Mouse (Mus musculus) activated CD4-positive, CD25-positive, alpha-beta regulatory T cell, adult 4 months (primary cell): ENCODE results near the gene Arfip1. TPM values are rescaled to one million over a fixed set of nuclear protein-coding genes. Genes with fewer than 3 reads are reported as not detected.

Source experiments
- ATAC-seq: one replicate; pipeline ENCODE4 v1.8.0; 2017
- polyA plus RNA-seq, 2 experiments: library from polyadenylated mRNA; unstranded; fragments of 100-300 nt; shearing (Covaris generic); gene quantifications; one replicate each; pipeline ENCODE4 v1.2.1; 2017

Gene Arfip1
- polyA plus RNA-seq, 2 experiments from 2014 or later: 39.7 to 49.0 TPM

GRCm38 (mm10) chr3:84484891-84485290 is 97.5 kb downstream of the Arfip1 start:
- ATAC-seq: no peak

DNA sequence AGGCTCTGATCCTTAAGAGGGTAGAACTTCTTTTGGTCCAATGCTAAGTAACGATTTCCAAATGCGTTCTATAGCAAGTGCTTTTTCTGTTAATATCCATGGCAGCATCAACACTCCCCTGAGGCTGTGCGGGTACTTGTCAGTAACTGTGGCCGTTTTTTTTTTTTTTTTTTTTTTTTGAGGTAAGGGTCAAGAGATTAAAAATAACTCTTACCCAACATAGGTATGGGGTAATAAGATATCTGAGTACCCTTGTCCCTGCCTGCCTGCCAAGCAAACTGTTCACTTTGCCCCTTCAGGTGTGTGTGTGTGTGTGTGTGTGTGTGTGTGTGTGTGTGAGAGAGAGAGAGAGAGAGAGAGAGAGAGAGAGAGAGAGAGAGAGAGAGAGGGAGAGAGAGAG is 98.1 kb downstream of the Arfip1 start:
- no peak for ATAC-seq

DNA sequence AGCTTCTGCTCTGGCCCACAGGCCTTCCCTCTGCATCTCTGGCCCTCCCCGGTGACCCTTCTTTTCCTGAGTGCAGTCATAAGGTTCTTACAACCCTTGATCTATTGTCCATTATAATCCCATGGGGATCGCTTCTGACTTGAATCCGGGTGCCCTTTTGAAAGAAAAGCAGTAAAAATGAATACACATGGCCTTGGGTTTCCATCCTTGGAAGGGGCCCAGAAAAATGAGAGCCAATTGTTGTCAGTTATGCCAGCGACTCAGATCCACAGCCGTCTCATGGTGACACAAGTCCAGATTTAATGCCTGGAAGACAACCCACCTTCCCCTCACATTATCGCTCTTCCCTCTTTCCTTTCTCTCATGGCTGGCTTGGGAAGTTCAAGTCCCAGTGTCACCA is 100.3 kb downstream of the Arfip1 start:
- ATAC-seq: no peak

DNA sequence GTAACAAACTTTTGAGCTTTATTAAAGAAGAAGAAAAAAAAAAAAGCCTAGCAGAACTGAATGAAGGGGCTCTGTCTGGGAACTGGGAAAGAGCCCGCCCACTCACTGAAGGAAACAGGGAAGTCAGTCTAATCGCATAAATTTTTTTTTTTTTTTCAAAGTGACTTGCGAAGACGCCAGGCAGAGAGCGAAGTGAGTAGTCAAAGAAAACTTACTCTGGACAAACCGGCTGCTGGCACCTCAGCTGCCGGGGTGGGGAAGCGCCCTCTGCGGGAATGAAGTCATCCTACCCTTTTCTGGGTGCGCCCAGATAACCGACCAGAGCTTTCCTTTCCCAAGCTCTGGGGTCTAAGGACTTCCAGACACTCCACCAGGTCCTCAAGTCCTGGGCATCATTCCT is 101.3 kb downstream of the Arfip1 start:
- ATAC-seq: no peak

DNA sequence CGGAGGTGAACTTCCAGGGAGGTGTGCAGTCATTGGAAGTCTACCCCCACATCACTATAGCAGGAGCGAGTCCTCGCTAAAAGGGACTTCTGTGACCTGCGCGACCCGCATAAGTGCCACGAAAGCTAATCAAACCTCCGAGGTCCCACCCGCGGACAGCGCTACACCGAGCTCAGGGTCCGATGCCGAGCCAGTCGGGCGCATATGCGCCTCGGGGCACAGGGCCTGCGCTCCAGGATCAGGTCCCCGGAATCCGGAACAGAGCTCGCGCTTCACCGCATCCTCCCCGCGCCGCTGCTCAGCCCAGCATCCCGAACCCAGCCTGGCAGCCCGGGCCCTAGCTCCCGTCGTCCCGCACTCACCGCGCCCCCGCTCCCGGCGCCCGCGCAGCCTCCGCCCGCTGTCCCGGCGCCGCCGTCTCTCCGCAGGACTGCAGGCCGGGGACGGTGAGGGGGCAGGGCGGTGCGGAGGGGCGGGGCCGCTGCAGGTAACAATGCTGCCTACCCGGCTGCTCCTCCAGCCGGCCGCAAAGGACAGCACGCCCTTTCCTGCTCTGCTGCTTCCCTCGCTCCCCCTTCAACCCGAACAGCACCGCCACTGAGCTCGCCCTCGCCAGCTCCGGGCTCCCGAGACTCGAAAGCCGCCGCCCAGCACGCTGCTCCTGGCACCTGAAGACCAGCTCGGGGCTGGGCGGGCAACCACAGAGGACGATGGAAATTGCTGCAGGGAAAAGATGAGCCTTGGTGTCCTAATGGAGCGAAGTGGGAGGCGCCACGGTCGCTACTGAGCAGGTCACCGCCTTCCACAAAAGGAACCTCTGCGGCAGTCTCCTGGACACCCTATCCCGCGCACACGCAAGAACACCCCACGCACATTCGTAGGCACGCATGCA is 102.2 kb downstream of the Arfip1 start, which contains the start of gene Fhdc1:
TSS of gene Fhdc1 (minus strand) at position 424 of the 892 bp plus-strand sequence.
- peak; percentile 64 for ATAC-seq

- no peak for ATAC-seq
Observed at GRCm38 (mm10) chr3:84479293-84480005, 103.0 kb downstream of the Arfip1 start.

- no peak for ATAC-seq
Observed at GRCm38 (mm10) chr3:84478896-84479292, 103.5 kb downstream of the Arfip1 start.

- no peak for ATAC-seq
Observed at GRCm38 (mm10) chr3:84478195-84478594, 104.2 kb downstream of the Arfip1 start.

DNA sequence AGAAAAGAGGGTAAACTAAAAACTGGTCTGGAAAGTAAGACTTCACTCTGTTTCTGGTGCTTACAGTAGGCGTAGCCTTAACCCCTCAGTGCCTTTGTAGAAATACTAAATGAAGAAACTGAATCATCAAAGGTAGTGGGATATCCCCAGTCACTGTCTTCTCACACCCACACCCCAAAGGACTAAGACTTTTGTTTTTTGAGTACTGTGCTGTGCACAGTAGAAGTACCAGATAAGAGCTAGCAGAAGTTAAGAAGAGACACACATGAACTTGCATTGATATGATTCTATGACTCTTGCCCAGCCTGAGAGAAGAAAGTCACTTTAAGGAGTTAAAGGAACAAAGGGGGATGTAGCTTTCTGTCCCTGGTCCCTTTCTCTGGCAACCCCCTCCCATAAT is 104.9 kb downstream of the Arfip1 start:
- ATAC-seq: no peak

GRCm38 (mm10) chr3:84474981-84475775 is 107.2 kb downstream of the Arfip1 start:
- ATAC-seq: no peak

DNA sequence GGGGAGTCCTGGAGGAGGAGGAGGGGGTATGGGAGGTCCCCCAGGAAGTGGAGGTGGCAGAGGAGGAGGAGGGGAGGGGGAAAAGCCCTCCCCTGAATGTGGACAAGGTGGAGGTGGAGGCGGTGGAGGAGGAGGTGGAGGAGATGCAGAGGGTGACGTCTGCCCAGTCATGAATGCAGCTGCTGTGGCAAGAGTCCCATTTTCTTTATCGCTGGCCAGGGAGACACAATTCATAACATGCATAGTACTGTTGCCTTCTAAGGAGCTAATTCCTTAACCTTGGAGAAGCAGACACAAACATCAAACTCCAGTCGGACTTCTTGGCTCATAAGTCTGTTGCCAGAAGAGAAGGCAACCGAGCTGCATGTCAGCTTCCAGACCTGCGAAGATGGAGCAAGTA is 108.0 kb downstream of the Arfip1 start:
- no peak for ATAC-seq

- no peak for ATAC-seq
Observed at GRCm38 (mm10) chr3:84472955-84473354, 109.5 kb downstream of the Arfip1 start.

- no peak for ATAC-seq
Observed at GRCm38 (mm10) chr3:84472527-84472926, 109.9 kb downstream of the Arfip1 start.

GRCm38 (mm10) chr3:84471146-84471545 is 111.3 kb downstream of the Arfip1 start:
- no peak for ATAC-seq

DNA sequence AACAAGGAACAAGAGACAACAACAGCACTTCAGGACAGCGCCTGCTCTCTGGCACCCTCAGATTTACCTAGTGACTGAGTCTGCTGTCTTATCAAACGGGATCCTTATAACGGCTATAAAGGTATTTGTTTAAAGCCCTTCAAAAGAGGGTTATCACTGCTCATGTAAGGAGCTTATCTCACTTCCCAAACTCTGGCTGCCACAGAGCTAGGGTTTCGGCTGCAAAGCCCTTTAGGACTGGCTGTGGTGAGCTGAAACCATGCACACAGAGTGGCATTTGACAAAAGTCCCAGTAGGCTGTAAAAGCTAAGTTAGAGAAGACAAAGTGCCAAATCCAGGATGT is 114.3 kb downstream of the Arfip1 start:
- no peak for ATAC-seq

DNA sequence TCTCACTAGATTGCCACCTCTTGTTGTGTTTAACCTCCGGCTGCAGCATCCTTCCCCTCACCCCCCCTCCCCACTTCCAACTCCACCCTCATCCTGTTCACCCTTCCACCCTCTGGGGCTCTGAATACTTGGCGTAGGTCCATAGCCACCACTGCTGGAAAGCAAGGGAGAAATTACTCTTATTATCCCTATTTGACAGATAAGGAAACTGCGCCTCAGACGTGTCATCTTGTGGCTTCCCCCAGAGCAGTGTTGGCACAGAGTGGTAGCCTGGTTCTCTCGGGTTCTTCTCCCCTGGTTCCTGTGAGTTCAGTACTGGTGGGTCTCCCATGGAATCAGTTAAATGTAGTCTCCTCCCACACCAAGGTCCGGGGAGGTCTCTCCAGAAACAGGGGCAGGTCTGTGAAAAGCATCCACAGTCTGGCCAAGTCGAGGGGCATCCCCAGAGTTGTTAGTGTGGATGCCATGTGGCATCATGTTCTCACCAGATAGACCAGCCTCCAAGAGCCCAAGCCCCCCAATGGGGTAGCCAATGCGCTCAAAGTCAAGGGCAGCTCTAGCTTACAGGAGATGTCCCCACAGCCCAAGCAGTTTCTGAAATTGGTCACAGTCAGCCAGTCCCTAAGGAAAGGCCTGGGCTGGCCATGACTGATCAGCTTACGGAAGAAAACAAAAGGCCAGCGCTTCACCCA is 114.9 kb downstream of the Arfip1 start:
- ATAC-seq: no peak

DNA sequence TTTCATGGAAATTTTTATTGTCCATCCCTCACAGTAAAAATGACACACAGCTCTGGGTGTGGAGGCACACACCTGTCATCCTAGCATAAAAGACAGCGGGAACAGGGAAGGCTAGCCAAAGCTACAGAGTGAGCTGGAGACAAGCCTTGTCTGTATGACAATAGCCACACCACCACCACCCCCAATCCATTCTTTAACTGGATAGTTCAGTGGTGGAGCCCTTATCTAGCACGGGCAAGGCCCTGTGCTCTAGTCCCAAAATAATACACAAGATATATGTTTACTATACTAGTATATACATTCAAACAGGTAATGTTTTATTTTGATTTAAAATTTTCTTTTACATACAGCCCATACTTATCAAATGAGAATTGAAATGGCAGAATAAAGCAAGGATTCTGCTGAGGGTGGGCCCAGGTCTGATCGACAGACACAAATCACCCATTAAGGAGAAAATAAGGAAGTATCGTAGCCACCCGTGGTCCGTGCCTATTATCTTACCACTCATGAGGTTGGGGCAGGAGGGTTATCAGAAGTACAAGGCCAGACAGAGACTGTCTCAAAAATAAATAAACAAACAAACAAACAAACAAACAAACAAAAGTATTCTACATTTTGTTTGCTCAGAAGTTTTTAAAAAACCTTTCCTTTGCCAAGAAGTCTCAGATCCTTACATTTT is 116.5 kb downstream of the Arfip1 start:
- no peak for ATAC-seq

GRCm38 (mm10) chr3:84461687-84462086 is 120.7 kb downstream of the Arfip1 start:
- no peak for ATAC-seq

- ATAC-seq: no peak
Observed at GRCm38 (mm10) chr3:84460952-84461351, 121.5 kb downstream of the Arfip1 start.

DNA sequence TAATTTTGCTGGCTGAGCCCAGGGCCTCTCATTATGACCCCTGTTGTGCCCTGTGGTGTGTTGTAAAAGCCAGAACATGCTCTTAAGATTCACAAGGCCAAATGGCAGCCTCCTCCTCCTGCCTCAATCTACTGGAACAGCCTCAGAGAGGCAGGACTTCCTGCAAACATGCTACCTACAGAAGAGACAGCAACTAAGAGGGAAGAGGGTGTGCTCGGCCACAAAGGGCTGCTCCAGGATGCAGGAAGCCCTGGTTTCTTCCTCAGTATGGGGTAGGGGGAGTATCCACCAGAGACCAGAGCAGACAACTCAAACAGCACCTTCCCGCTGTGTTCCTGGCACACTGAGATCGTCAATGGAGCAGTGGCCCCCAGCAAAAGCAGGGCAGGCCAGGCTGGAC is 121.9 kb downstream of the Arfip1 start:
- no peak for ATAC-seq

DNA sequence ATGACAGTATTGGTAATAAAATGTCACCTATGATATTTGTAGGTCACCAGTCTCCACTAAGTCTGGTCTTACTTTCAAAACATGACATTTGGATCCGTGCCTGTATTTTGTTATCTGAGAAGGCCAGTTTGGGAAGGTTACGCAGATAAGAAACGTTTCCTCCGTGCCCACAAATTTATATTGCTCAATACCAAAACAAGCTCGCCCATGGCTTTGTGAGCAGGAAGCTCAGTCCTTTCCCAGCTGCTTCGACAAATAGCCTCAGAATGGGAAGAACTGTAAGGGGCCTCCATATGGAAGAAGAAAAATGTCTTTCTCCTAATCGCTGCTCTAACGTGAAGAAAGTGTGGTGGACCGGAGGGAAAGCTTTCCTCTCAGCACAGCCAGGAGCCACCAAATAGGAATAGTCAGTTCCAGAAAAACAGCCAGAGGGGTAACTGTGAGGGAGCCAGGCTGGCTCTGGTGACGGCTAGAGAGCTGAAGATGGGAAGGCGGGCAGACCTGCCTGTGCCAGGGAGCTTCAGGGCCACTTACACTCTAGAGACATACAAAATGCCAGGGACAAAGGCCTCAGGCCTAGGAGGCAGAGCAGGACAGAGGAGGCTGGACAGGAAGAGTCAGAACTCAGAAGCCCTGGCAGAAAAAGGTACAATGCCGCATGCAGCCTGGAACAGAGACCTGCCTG is 126.5 kb downstream of the Arfip1 start:
- no peak for ATAC-seq
